Mouse (Mus musculus) kidney, postnatal 14 days (tissue): Measurements from ENCODE around the gene Fgfr1op2.
A peak's percentile ranks its signal among the peaks of the same experiment; 100 is the strongest.
"Not testable (repeated sequence)": the region's sequence is repeated elsewhere in the genome, so short reads cannot be mapped to it uniquely, and the experiment has no call there.

Source experiments
- DNase-seq: peaks from one replicate; pipeline ENCODE4 v3.0.0; 2022; ENCODE audit warnings: mixed read lengths

The Fgfr1op2 gene

DNA sequence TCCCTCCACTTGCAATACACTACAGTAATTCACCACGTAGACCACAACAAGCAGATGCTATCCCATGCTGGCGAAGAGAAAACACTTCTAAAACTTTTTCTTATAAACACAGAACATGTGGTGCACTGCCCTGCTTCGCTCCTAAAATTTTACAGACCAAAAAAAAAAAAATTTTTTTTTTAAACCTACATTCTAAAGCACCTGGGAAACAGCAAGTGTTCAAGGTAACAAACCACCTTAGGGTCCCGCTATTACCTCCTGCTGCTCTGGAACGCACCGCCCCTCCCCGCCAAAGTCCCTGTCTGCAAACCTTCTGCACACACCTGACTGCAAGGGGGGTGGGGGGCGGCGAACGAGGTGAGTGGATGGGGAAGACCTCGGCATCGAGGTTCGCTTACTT, at the start of gene Fgfr1op2:
TSS of gene Fgfr1op2 (plus strand) at position 301 of the 400 bp plus-strand sequence.
- no peak for DNase-seq

DNA sequence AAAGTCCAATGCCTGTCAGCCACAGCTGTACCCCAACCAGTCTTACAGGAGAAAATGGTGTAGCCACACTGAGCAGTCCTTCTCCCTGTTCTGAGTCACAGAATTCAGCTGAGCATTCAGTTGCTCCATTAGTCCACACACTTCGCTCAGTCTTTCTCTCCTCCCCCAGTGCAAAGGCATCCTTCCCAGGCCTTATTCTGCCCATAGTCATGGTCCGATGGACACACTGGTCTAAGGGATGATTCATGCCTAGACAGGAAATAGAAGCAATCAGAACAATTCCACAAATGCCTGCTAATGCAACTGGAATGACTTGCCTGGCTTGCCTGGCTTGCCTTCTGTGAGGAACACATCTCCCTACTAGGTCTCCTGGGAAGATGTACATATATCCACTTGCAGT, 49.5 kb upstream of the Fgfr1op2 start:
- DNase-seq = no peak

GRCm38 (mm10) chr6:146530363-146530762, 46.6 kb upstream of the Fgfr1op2 start:
- DNase-seq = no peak

DNA sequence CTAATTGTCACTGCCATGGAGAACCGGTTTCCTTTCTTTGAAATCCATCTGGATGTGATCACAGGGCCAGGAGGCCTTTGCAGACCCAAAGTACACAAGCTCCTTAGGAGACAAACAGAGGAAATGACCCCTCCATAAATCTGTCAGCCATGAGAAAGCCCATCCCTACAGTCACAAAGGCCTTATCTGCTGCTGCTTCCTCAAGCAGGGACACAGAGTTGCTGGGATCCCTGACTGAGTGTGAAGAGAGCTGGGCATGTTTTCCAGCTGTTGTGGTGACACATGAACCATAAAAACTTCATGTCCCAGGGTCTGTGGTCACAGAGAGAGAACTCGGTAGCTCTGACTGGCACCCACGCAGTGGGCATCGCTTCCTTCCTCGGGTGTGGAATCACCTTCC, 46.2 kb upstream of the Fgfr1op2 start:
- peak; percentile 74 for DNase-seq

- DNase-seq = no peak
These were observed 43.9 kb upstream of the Fgfr1op2 start for GRCm38 (mm10) chr6:146533146-146533545.

DNA sequence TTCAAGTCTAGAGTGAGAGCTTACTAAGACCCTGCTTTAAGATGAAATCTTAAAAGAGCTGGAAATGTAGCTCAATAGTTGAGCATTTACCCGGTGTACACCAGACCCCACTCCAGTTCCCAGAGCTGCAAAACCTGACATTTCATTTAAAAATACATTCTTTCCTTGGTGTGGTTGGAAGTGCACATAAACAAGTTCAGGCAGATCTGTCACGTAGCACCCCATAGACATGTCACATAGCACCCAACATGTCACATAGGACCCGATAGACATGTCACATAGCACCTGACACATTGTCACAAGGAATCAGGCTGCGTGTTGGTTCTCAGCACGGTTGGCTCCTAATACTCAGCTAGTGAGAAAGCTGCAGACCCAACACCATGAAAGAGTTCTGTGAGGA, 41.5 kb upstream of the Fgfr1op2 start:
- DNase-seq = no peak

DNA sequence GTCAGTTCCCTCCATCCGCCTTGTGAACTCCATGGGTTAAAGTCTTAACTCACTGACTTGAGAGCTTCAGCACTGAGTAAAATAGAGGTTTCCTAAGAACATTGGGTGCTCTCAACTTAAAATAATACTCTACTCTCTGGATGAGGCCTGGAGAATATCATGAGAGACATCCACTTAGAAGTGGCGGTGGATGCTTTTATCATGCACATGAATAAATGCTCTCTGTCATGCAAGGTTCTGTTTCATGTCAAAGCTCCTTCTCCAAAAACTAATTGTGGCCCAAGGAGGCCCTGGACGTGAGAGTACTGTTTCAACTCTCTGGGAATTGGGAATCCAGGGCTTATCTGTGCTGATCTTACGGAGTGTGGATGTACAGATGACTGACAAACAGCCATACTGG, 39.9 kb upstream of the Fgfr1op2 start:
- no peak for DNase-seq

DNA sequence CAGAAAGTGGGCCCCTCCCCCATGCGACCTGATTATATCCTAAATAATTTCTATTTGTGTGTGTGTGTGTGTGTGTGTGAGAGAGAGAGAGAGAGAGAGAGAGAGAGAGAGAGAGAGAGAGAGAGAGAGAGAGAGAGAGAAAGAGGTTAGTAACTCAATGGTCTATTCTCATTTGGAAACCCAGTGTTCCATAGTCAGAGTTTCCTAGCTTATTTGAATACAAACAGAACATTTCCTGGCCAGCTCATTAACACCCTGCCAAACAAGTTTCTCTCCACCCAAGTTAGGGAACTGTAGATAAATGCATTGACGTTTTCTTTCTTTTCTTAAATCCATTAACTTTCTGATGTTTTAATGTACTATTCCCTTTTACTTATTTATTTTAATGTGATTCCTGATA, 38.9 kb upstream of the Fgfr1op2 start:
- DNase-seq = no peak

- DNase-seq = no peak
These were observed 38.3 kb upstream of the Fgfr1op2 start for GRCm38 (mm10) chr6:146538661-146539060.

DNA sequence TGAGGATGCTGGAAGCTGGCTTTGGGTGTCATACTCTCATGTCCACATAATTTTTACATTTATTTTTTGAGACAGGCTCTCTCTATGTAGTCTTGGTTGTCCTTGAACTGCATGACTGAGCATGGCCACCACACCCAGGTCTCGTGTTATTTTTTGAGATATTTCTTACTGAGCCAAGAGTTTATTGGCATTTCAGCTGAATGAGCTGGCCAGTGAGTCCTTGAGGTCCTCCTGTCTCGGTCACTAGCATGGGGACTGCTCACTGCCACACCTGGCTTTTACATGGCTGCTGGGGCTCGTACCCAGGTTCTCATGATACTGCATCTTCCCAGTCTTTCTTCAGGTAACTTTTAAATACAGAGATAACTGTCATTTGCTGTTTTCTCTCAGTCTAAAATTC, 36.6 kb upstream of the Fgfr1op2 start:
- DNase-seq = no peak

DNA sequence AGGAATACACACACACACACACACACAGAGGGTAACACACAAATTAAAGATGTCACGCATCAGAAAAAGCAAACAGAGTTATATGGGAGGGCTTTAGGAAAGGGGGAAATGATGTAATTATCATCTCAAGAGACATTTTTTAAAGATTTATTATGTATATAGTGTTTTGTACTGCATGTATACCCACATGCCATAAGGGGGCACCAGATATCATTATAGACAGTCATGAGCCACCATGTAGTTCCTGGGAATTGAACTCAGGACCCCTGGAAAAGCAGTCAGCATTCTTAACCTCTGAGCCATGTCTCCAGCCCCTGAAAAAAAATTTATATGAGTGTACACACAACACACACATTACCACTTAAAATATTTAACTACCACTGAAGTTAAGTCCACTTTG, 32.4 kb upstream of the Fgfr1op2 start:
- no peak for DNase-seq

GRCm38 (mm10) chr6:146545289-146545865, 31.6 kb upstream of the Fgfr1op2 start:
- no peak for DNase-seq

GRCm38 (mm10) chr6:146550421-146550820, 26.6 kb upstream of the Fgfr1op2 start:
- DNase-seq = no peak

GRCm38 (mm10) chr6:146551326-146551725, 25.7 kb upstream of the Fgfr1op2 start:
- no peak for DNase-seq

DNA sequence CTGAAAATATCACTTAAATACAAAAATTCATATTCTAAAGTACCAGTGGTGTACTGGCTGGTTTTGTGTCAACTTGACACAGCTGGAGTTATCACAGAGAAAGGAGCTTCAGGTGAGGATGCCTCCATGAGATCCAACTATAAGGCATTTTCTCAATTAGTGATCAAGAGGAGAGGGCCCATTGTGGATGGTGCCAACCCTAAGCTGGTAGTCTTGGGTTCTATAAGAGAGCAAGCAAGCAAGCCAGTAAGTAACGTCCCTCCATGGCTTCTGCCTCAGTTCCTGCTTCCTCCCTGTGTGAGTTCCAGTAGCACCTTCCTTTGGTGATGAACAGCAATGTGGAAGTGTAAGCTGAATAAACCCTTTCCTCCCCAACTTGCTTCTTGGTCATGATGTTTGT, 14.5 kb upstream of the Fgfr1op2 start:
- DNase-seq = not testable (repeated sequence)

DNA sequence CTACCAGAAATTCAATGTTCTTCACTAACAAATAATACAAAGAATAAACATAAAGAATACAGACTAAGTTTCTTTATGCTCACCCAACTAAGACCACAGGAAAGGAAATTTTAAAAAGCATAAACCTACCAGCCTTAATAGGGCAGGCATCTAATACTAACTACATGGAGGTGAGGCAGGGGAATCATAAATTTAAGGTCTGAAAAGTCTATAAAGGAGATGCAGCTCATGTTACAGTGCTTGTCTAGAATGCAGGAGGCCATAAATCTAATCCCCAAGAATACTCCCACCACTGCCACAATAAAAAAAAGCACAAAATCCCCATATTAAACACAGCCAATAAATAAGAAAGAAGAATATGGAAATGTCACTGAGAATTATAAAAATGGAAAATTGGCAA, 4.9 kb upstream of the Fgfr1op2 start:
- DNase-seq = no peak

- peak; percentile 99 for DNase-seq
These were observed 507 bp downstream of the Fgfr1op2 start, which contains the start of gene Ints13 for GRCm38 (mm10) chr6:146577310-146578109. Gene Ints13, minus strand, starts transcription at chr6:146577835.

DNA sequence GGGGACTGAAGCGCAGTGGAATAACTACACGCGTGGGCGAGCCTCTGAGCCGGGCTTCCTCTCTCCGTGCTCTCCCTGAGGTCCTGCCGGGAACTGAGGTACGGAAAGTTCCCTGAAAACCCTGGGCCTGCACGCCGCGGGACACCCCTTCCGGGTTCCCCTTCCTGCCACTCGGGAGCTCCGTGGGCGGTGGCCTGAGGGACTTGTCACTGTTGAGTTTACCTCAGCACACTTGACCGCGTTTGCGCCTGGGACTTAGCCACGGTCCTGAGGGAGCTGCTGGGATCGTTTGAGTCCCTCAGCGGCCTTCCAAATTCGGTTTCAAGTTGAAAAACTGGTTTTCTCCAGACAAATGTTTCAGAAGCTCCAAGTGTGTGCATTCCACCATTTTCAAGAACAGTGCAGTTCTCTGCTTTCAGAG, 1.1 kb downstream of the Fgfr1op2 start:
- peak; percentile 83 for DNase-seq

GRCm38 (mm10) chr6:146578586-146578985, 1.6 kb downstream of the Fgfr1op2 start:
- DNase-seq = peak; percentile 9

GRCm38 (mm10) chr6:146580381-146580926, 3.5 kb downstream of the Fgfr1op2 start:
- DNase-seq = no peak

DNA sequence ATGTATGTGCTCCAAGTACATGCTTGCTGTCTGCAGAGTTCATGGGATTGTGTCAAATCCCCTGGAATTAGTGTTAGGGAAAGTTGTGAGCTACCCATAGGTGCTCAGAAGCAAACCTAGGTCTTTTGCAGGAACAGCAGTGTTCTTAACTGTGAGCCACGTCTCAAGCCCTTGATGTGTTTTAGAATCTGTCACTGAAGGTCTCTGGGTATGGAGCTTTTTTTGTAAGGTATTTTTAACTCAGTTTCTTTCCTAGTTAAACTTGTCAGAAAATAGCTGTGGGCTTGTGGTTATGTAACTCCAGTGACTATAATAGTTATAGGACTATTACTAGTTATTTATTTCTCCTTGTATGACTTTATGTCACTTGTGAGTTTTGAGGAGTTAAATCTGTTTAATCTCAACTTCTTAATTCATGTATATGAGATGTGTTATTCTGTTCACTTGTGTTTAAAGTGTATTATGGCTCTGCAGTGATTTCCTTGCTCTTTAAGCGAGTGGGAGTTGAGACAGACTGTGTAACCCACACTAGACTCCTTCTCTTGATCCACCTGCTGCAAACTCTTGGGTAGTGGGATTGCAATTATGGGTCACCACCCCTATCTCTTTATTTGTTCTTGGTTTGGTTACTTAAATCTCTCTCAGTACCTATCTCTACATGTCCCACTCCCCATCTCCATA, 6.5 kb downstream of the Fgfr1op2 start:
- DNase-seq = no peak

DNA sequence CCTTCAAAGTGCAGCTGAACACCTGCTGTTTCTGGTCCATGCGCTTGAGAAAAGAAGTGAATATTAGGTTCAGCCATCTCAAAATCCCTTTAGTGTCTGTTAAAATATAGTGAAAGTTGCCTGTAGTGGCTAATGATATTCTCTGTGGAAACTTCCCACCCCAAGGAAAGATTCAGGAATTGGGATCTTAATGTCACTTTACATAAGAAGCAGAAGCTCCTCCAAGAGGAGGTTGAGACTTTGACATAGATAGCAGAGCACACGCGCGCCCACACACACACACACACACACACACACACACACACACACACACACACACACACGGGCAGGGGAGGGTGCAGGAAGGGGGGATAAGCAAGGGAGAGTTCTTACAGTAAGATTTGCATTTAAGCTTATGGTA, 8.1 kb downstream of the Fgfr1op2 start:
- DNase-seq = no peak

- DNase-seq = no peak
These were observed 25.6 kb downstream of the Fgfr1op2 start for GRCm38 (mm10) chr6:146602601-146603000.

DNA sequence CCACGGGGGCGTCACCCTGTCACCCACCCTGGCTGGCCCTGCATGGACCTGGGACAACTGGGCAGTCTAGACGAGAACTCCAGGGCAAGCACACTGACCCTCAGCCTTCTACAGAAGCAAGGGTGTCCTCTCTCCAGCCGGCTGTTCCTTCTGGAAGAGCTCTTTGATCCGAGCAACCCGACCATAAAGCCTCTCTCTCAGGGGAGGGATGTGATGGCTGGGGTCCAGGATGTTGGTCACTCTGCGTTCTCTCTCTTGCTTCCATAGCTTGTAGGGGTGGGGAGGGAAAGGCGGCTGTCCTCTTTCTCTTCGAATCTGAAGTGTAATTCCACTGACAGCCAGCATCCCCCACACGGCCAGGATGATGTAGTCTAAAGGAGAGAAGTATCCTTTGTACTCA, 26.6 kb downstream of the Fgfr1op2 start:
- DNase-seq = peak; percentile 24
